Mouse (Mus musculus) lung, postnatal 0 days (tissue): ENCODE results near the gene Krt33b.

Source experiments
- CTCF ChIP-seq: IDR thresholded peaks from 2 replicates; pipeline ENCODE4 v1.5.1; 2016; ENCODE audit warnings: antibody characterized with exemption, mild to moderate bottlenecking
- EP300 ChIP-seq: IDR thresholded peaks from 2 replicates; pipeline ENCODE4 v1.6.1; 2016; ENCODE audit warnings: antibody characterized with exemption, mild to moderate bottlenecking, control low read depth

- peak; percentile 54 for TF ChIP-seq CTCF
- TF ChIP-seq EP300: no peak
Measured at GRCm38 (mm10) chr11:100006624-100007023, 23.0 kb downstream of the Krt33b start.
